ENCODE assay signal across 19 mouse cellular contexts in the genomic region with DNA sequence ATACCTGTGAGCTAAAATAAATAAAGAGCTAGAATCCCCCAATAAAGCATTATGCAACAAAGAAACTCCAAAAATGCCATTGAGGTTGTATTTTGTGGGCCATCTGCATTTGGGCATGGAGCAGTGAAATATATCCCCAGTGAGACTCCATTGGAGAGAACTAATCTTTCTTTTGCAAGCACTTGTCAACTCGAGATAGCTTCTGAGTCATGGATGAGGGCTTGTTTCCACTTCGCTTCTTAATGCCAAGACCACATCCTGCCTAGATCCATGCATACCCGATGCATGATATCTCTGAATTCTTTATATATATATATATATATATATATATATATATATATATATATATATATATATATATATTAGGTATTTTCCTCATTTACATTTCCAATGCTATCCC.
DNase-seq lines count a peak whose midpoint lies in the region; TF ChIP-seq lines count a peak whose summit lies in the region.
"Had no signal": no experiment of that assay in that cellular context is flagged by ENCODE, and none has a peak within 500 bp of the region (broad histone marks: within the 10 kb centered on the region; RNA-seq: fewer than 3 reads in every experiment).

No protein-coding gene starts in this region.

- DNase-seq in 3T3-L1 (ENCODE audit: low read depth, low spot score) (peak; percentile 96), MEL (ENCODE audit: low read depth, low spot score) (peak; percentile 40)
- DNase-seq in left cerebral cortex, postnatal 10 days (ENCODE audit: extremely low spot score in 1 of 2, low spot score in 2 of 2): no peak
- DNase-seq in spleen, postnatal 36 days (ENCODE audit: low spot score in 2 of 2): no peak
- DNase-seq: adrenal gland, adult 2 months; adrenal gland, adult 8-10 months; adrenal gland, postnatal 10 days; adrenal gland, postnatal 14 days; adrenal gland, postnatal 25 days; adrenal gland, postnatal 36 days; B cell, adult 2 months; cerebellum, adult 11 months; cerebellum, adult 11-12 months; cerebellum, adult 18-20 months; cerebellum, adult 2 months; cerebellum, adult 8-10 months had no signal

- no peak overlapping the region for H3K9ac ChIP-seq in MEL (ENCODE audit: control insufficient read depth, low read depth, low read length, poor library complexity, severe bottlenecking)

- no peak overlapping the region for H3K4me3 ChIP-seq in MEL (ENCODE audit: control insufficient read depth in 1 of 2, insufficient read depth in 1 of 2, low read depth in 2 of 2, low read length in 2 of 2)

- no peaks in the 10 kb centered on the region for H3K9me3 ChIP-seq in MEL (replicated peaks; ENCODE audit: insufficient read depth, low read length)
- H3K9me3 ChIP-seq: G1E had no signal

- no peaks in the 10 kb centered on the region for H3K4me1 ChIP-seq in MEL (ENCODE audit: control insufficient read depth in 1 of 2, insufficient read depth in 2 of 2, low read length in 2 of 2)

- intact Hi-C loops in left cerebral cortex, postnatal 10 days (cut with DNase I): no loop called here

- H3K79me2 ChIP-seq in MEL (ENCODE audit: control insufficient read depth, insufficient read depth, low read length, poor library complexity): no peaks in the 10 kb centered on the region

- no peak for TF ChIP-seq POLR2A in MEL (IDR thresholded peaks at IDR 0.05; ENCODE audit: control insufficient read depth in 1 of 2, insufficient read depth in 1 of 2, low read depth in 1 of 2, low read length in 2 of 2, poor library complexity in 1 of 2)

- H3K36me3 ChIP-seq in MEL (ENCODE audit: control insufficient read depth in 1 of 2, insufficient read depth in 2 of 2, low read length in 2 of 2): no peaks in the 10 kb centered on the region
- H3K36me3 ChIP-seq: G1E had no signal

- TF ChIP-seq CTCF in MEL (IDR thresholded peaks at IDR 0.05 in 2 of 3, conservative IDR thresholded peaks at IDR 0.05 in 1 of 3; ENCODE audit: control insufficient read depth in 1 of 3, insufficient read depth in 1 of 3, low read depth in 2 of 3, low read length in 3 of 3, poor library complexity in 1 of 3, severe bottlenecking in 1 of 3): no peak

- H3K27me3 ChIP-seq in MEL (ENCODE audit: control insufficient read depth in 1 of 2, insufficient read depth in 2 of 2, low read length in 2 of 2): no peaks in the 10 kb centered on the region
- H3K27me3 ChIP-seq: CH12.LX, Patski had no signal

- no peak for TF ChIP-seq RAD21 in MEL (IDR thresholded peaks at IDR 0.05; ENCODE audit: low read depth, low read length)

- no peak overlapping the region for H3K27ac ChIP-seq in MEL (ENCODE audit: control insufficient read depth, low read depth, low read length)

- peak in 1 of 2 experiments; percentile 19; a peak in 1 of 4 replicates for TF ChIP-seq EP300 in MEL (IDR thresholded peaks at IDR 0.05; ENCODE audit: low read depth in 1 of 2, low read length in 2 of 2)

TF ChIP-seq in MEL, 35 proteins besides CTCF, POLR2A, EP300 and RAD21:
- TF ChIP-seq E2F4 (IDR thresholded peaks at IDR 0.05; ENCODE audit: borderline replicate concordance, low read depth, low read length): no peak
- TF ChIP-seq TBP (IDR thresholded peaks at IDR 0.05; ENCODE audit: low read depth, low read length): no peak
- no peak for TF ChIP-seq ZMIZ1 (IDR thresholded peaks at IDR 0.05; ENCODE audit: low read depth, low read length)
- no peak for TF ChIP-seq BHLHE40 (IDR thresholded peaks at IDR 0.05; ENCODE audit: borderline replicate concordance, low read depth, low read length)
- no peak for TF ChIP-seq ZKSCAN1 (IDR thresholded peaks at IDR 0.05; ENCODE audit: low read depth, low read length)
TF ChIP-seq in MEL: peak in this region for 0.

Comparison
In these comparisons a context has a peak if more than half of its experiments do, and no peak if none do; other contexts are left out.
1. DNase-seq: peak in 3T3-L1 (single experiment) and MEL (single experiment); none in left cerebral cortex, postnatal 10 days (0 of 2) and spleen, postnatal 36 days (0 of 2).